Mouse (Mus musculus): Measurements from ENCODE around the gene 2010300C02Rik. TPM values are rescaled to one million over a fixed set of nuclear protein-coding genes. Genes with fewer than 3 reads are reported as not detected.

2010300C02Rik gene
- total RNA-seq, 2 experiments from 2014 or later = 2.3 to 2.4 TPM

GRCm38 (mm10) chr1:37572528-37573272 is 147.2 kb downstream of the 2010300C02Rik start:
- DNase-seq = no peak

- no peak for DNase-seq
Observed at GRCm38 (mm10) chr1:37568379-37568778, 151.5 kb downstream of the 2010300C02Rik start.

GRCm38 (mm10) chr1:37566754-37567153 is 153.1 kb downstream of the 2010300C02Rik start:
- DNase-seq = no peak

- DNase-seq = no peak
Observed at GRCm38 (mm10) chr1:37566344-37566743, 153.5 kb downstream of the 2010300C02Rik start.

- DNase-seq = no peak
Observed at GRCm38 (mm10) chr1:37565396-37565795, 154.5 kb downstream of the 2010300C02Rik start.

GRCm38 (mm10) chr1:37561955-37562354 is 157.9 kb downstream of the 2010300C02Rik start:
- DNase-seq = no peak

Other genes with a start within 250 kb of the 2010300C02Rik start
- 1 to 10 TPM; 5.1 to 7.1 TPM for gene Mgat4a, start 179.1 kb downstream of the 2010300C02Rik start, total RNA-seq (2021)
- gene Tsga10, start 146.3 kb upstream of the 2010300C02Rik start, total RNA-seq (2021) = 1 to 10 TPM; 5.1 to 5.2 TPM
- 10 to 100 TPM; 10.4 to 13.8 TPM for gene Lipt1, start 151.7 kb upstream of the 2010300C02Rik start, total RNA-seq (2021)
- 10 to 100 TPM; 11.2 to 12.8 TPM for gene Mitd1, start 170.3 kb upstream of the 2010300C02Rik start, total RNA-seq (2021)
- 100 to 1,000 TPM; 211 to 224 TPM for gene Mrpl30, start 170.4 kb upstream of the 2010300C02Rik start, total RNA-seq (2021)
- not detected for gene Lyg2, start 196.4 kb upstream of the 2010300C02Rik start, total RNA-seq (2021)
- gene Lyg1, start 237.7 kb upstream of the 2010300C02Rik start, total RNA-seq (2021) = not detected